Mouse (Mus musculus) layer of hippocampus, adult 6 months (tissue): ENCODE data around the gene Rapgef2. TPM values are rescaled to one million over a fixed set of nuclear protein-coding genes. Genes with fewer than 3 reads are reported as not detected.

Experiments used
- long read RNA-seq, 2 experiments: library from polyadenylated mRNA; unstranded; transcript quantifications; one replicate each; pipeline ENCODE4 v2.0.0; 2019 to 2020
- polyA plus RNA-seq: library from polyadenylated mRNA; unstranded; fragments of <200 nt; fragmentation: Nextera tagmentation; gene quantifications from 2 replicates; pipeline ENCODE4 v1.2.3, GENCODE M21; 2021

Gene Rapgef2
- 12.8 and 14.9 TPM in 2 replicates for polyA plus RNA-seq
- long read RNA-seq, experiment 1, partial matches to known transcripts = 33 of 56 reads
- long read RNA-seq, experiment 1, other reads (novel, unspliced or antisense) = 23 of 56 reads
- long read RNA-seq, experiment 2, full-length matches to known transcripts = 7 of 118 reads
- long read RNA-seq, experiment 2, partial matches to known transcripts = 87 of 118 reads
- long read RNA-seq, experiment 2, other reads (novel, unspliced or antisense) = 24 of 118 reads

DNA sequence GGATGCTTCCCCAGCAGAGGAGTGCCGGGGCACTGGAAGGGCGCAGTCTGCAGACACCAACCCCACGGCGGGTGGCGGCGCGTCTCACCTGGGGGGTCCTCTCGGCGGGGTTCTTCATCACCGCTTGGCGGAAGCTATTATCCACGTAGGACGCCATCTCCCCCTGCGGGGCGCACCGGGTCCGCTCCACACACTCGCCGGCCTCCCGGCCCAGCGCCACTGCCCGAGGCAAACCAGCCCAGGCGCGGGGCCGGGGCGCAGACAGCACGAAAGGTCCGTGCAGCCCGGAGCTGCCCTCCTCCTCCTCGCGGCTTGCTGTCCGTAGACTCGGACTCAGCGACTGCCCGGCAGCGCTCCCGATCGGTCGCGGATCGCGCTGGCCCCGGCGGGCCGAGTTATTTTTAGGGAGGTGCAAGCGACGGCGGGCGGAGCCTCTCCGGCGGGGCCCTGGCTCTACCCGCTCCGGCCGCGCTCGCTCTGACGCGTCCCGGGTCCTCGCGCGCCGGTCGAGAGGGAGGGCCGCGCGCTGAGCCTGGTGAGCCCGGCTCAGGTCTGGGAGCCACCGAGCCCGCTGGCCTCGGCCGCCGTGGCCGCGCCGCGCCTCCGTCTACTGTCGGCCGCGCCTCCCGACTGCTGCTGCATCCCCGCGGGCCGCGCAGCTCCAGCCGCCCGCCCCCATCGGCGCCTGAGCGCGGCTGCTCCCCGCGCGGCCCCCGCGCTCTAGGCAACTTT lies at the start of gene Rapgef2:
Rapgef2 (minus strand) TSS at position 142 of the 732 bp plus-strand sequence.

Other genes with a start within 250 kb of the Rapgef2 start
- gene Gm17359, start 50.1 kb upstream of the Rapgef2 start, polyA plus RNA-seq = 0.11 TPM in 1 of 2 replicates, not detected in the other